In genomic region chr17:51695711-51696110, GRCm38 (mm10) we compare ENCODE assay signal across 30 mouse cellular contexts.
DNase-seq lines count a peak whose midpoint lies in the region; ATAC-seq and TF ChIP-seq lines count a peak whose summit lies in the region.
"Had no signal": no experiment of that assay in that cellular context is flagged by ENCODE, and none has a peak within 500 bp of the region (broad histone marks: within the 10 kb centered on the region; RNA-seq: fewer than 3 reads in every experiment).

No protein-coding gene starts in this region.

- H3K4me2 ChIP-seq in hindbrain, embryonic 16.5 days (ENCODE audit: low read length), result no peak overlapping the region
- no peak overlapping the region for H3K4me2 ChIP-seq in hindbrain, embryonic 13.5 days
- no peak overlapping the region for H3K4me2 ChIP-seq in midbrain, postnatal 0 days (ENCODE audit: low read depth, low read length, poor library complexity, severe bottlenecking)
- H3K4me2 ChIP-seq: embryonic facial prominence, embryonic 13.5 days; forebrain, embryonic 13.5 days; heart, embryonic 12.5 days; heart, embryonic 15.5 days; hindbrain, embryonic 15.5 days had no signal

- WGBS in hindbrain, embryonic 16.5 days, result 60% methylated on average over 6 of the region's 6 CpGs
- 67% methylated on average over 6 of the region's 6 CpGs for WGBS in hindbrain, embryonic 13.5 days
- 67% methylated on average over 6 of the region's 6 CpGs for WGBS in midbrain, postnatal 0 days
- 75% methylated on average over 6 of the region's 6 CpGs for WGBS in midbrain, embryonic 10.5 days

- H3K9me3 ChIP-seq in hindbrain, embryonic 16.5 days (ENCODE audit: control insufficient read depth, low read length), result no peaks in the 10 kb centered on the region
- no peaks in the 10 kb centered on the region for H3K9me3 ChIP-seq in hindbrain, embryonic 13.5 days
- no peaks in the 10 kb centered on the region for H3K9me3 ChIP-seq in midbrain, postnatal 0 days (ENCODE audit: low read length)
- H3K9me3 ChIP-seq in midbrain, embryonic 10.5 days (replicated peaks), result no peaks in the 10 kb centered on the region
- H3K9me3 ChIP-seq: embryonic facial prominence, embryonic 10.5 days; embryonic facial prominence, embryonic 13.5 days; forebrain, embryonic 13.5 days; heart, embryonic 12.5 days; heart, embryonic 15.5 days; hindbrain, embryonic 10.5 days; hindbrain, embryonic 15.5 days had no signal

- no peaks in the 10 kb centered on the region for H3K27me3 ChIP-seq in hindbrain, embryonic 16.5 days (replicated peaks; ENCODE audit: control insufficient read depth, insufficient read depth, low read length)
- no peaks in the 10 kb centered on the region for H3K27me3 ChIP-seq in hindbrain, embryonic 13.5 days
- H3K27me3 ChIP-seq in midbrain, postnatal 0 days (ENCODE audit: insufficient read depth, low read length), result no peaks in the 10 kb centered on the region
- no peaks in the 10 kb centered on the region for H3K27me3 ChIP-seq in midbrain, embryonic 10.5 days (ENCODE audit: low read depth, poor library complexity, severe bottlenecking)
- H3K27me3 ChIP-seq: CH12.LX; embryonic facial prominence, embryonic 13.5 days; forebrain, embryonic 13.5 days; heart, embryonic 12.5 days; heart, embryonic 15.5 days; hindbrain, embryonic 15.5 days had no signal

- no peak overlapping the region for H3K4me3 ChIP-seq in hindbrain, embryonic 16.5 days (ENCODE audit: low read length)
- no peak overlapping the region for H3K4me3 ChIP-seq in hindbrain, embryonic 13.5 days
- no peak overlapping the region for H3K4me3 ChIP-seq in midbrain, postnatal 0 days (ENCODE audit: low read depth, low read length)
- H3K4me3 ChIP-seq in midbrain, embryonic 10.5 days, result no peak overlapping the region
- H3K4me3 ChIP-seq: embryonic facial prominence, embryonic 10.5 days; embryonic facial prominence, embryonic 13.5 days; erythroblast, embryonic 14.5 days; forebrain, embryonic 13.5 days; heart, embryonic 12.5 days; heart, embryonic 15.5 days; hindbrain, embryonic 10.5 days; hindbrain, embryonic 15.5 days had no signal

- peak; percentile 40; the same call in 1 of the 2 replicates for ATAC-seq in hindbrain, embryonic 16.5 days
- ATAC-seq in hindbrain, embryonic 13.5 days (ENCODE audit: low FRiP score), result no peak
- ATAC-seq in midbrain, postnatal 0 days (ENCODE audit: low FRiP score), result no peak
- ATAC-seq: forebrain, embryonic 13.5 days; forebrain, postnatal 0 days; inflammation-experienced regulatory T-cells, adult 6 months; intestine, embryonic 16.5 days; Patski had no signal

- peak; percentile 55 for DNase-seq in midbrain, postnatal 0 days (ENCODE audit: low spot score)
- DNase-seq in midbrain, embryonic 10.5 days (ENCODE audit: low spot score), result no peak
- peak; percentile 55 for DNase-seq in brain, embryonic 14.5 days (ENCODE audit: low read depth)
- DNase-seq in testis, postnatal 10 days (ENCODE audit: low spot score), result no peak
- DNase-seq: adrenal gland, postnatal 14 days; B cell, adult 2 months; cerebellum, adult 11-12 months; cerebellum, adult 8-10 months; cerebellum, postnatal 36 days; embryo, embryonic 11 days; forebrain, postnatal 0 days; gastrocnemius, postnatal 25 days; heart, adult 18-20 months; heart, postnatal 10 days; heart, postnatal 36 days; kidney, adult 18-20 months had no signal

- no peak overlapping the region for H3K27ac ChIP-seq in hindbrain, embryonic 16.5 days (ENCODE audit: low read depth, low read length)
- no peak overlapping the region for H3K27ac ChIP-seq in hindbrain, embryonic 13.5 days
- no peak overlapping the region for H3K27ac ChIP-seq in midbrain, postnatal 0 days (ENCODE audit: low read depth, low read length)
- H3K27ac ChIP-seq in midbrain, embryonic 10.5 days (replicated peaks), result no peak overlapping the region
- H3K27ac ChIP-seq: embryonic facial prominence, embryonic 10.5 days; embryonic facial prominence, embryonic 13.5 days; forebrain, embryonic 13.5 days; heart, embryonic 15.5 days; hindbrain, embryonic 10.5 days; hindbrain, embryonic 15.5 days had no signal

- H3K9ac ChIP-seq in hindbrain, embryonic 16.5 days (ENCODE audit: low read depth, low read length), result no peak overlapping the region
- no peak overlapping the region for H3K9ac ChIP-seq in hindbrain, embryonic 13.5 days
- H3K9ac ChIP-seq in midbrain, postnatal 0 days (replicated peaks; ENCODE audit: low read length, poor library complexity, severe bottlenecking), result no peak overlapping the region
- H3K9ac ChIP-seq: embryonic facial prominence, embryonic 13.5 days; forebrain, embryonic 13.5 days; forebrain, postnatal 0 days; heart, embryonic 12.5 days; heart, embryonic 15.5 days; hindbrain, embryonic 15.5 days had no signal

- H3K36me3 ChIP-seq in hindbrain, embryonic 16.5 days (ENCODE audit: control insufficient read depth, insufficient read depth, low read length), result no peaks in the 10 kb centered on the region
- no peaks in the 10 kb centered on the region for H3K36me3 ChIP-seq in hindbrain, embryonic 13.5 days
- H3K36me3 ChIP-seq in midbrain, postnatal 0 days (ENCODE audit: insufficient read depth, low read length), result no peaks in the 10 kb centered on the region
- H3K36me3 ChIP-seq in midbrain, embryonic 10.5 days, result no peaks in the 10 kb centered on the region
- H3K36me3 ChIP-seq: embryonic facial prominence, embryonic 10.5 days; embryonic facial prominence, embryonic 13.5 days; heart, embryonic 12.5 days; heart, embryonic 15.5 days; hindbrain, embryonic 10.5 days; hindbrain, embryonic 15.5 days had no signal

- TF ChIP-seq POLR2A in brain, embryonic 14.5 days (IDR thresholded peaks at IDR 0.05; ENCODE audit: borderline replicate concordance, extremely low read depth, insufficient read depth, insufficient read length, poor library complexity, severe bottlenecking), result no peak

- TF ChIP-seq CTCF in midbrain, postnatal 0 days (IDR thresholded peaks at IDR 0.05), result no peak
- TF ChIP-seq CTCF in brain, embryonic 14.5 days (IDR thresholded peaks at IDR 0.05; ENCODE audit: borderline replicate concordance, extremely low read depth, insufficient read depth, insufficient read length), result no peak

- H3K4me1 ChIP-seq in hindbrain, embryonic 16.5 days (ENCODE audit: control insufficient read depth, insufficient read depth, low read depth, low read length), result no peaks in the 10 kb centered on the region
- no peaks in the 10 kb centered on the region for H3K4me1 ChIP-seq in hindbrain, embryonic 13.5 days (replicated peaks)
- H3K4me1 ChIP-seq in midbrain, postnatal 0 days (ENCODE audit: insufficient read depth, low read length), result no peaks in the 10 kb centered on the region
- H3K4me1 ChIP-seq in midbrain, embryonic 10.5 days, result no peaks in the 10 kb centered on the region
- H3K4me1 ChIP-seq: embryonic facial prominence, embryonic 10.5 days; forebrain, embryonic 13.5 days; heart, embryonic 12.5 days; heart, embryonic 15.5 days; hindbrain, embryonic 15.5 days had no signal

Comparison
In these comparisons a context has a peak if more than half of its experiments do, and no peak if none do; other contexts are left out.
1. DNase-seq: peak in midbrain, postnatal 0 days (single experiment) and brain, embryonic 14.5 days (single experiment); none in midbrain, embryonic 10.5 days (single experiment) and testis, postnatal 10 days (single experiment).